Mouse (Mus musculus) common myeloid progenitor, adult 5-6 weeks (primary cell): ENCODE measurements at regions not wholly inside any gene's neighbourhood (a gene's known extent, or its start where the extent isn't known, plus 50 kb on each side); places are given as distances from the start of the nearest gene placed in this dataset.
A peak's percentile ranks its signal among the peaks of the same experiment; 100 is the strongest.

Source experiments
- ATAC-seq: replicated peaks from 2 replicates; pipeline ENCODE4 v1.8.0; 2016; ENCODE audit warnings: low read depth, mild to moderate bottlenecking, moderate TSS enrichment, inconsistent platforms; ENCODE audit not compliant: poor library complexity, severe bottlenecking

DNA sequence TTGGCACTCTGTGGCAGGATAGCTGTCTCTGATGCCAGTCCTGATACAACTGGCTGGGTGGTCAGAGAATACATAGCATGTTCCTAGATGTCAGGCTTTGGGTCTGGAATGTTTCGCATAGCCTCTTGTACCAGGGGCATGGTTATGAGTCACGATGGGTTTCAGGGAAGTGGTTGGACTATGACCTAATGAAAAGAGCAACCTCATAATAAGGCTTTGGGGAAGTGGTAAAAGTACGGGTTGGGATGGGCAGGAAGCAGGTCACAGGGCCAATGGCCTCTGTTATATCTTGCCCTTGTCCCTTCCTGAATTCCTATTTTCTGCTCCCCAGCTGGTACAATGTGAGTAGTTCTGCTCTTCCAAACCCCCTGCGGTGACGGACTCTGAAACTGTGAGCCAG is 59.5 kb upstream of the Pitx1 start:
- ATAC-seq, result peak; percentile 73

DNA sequence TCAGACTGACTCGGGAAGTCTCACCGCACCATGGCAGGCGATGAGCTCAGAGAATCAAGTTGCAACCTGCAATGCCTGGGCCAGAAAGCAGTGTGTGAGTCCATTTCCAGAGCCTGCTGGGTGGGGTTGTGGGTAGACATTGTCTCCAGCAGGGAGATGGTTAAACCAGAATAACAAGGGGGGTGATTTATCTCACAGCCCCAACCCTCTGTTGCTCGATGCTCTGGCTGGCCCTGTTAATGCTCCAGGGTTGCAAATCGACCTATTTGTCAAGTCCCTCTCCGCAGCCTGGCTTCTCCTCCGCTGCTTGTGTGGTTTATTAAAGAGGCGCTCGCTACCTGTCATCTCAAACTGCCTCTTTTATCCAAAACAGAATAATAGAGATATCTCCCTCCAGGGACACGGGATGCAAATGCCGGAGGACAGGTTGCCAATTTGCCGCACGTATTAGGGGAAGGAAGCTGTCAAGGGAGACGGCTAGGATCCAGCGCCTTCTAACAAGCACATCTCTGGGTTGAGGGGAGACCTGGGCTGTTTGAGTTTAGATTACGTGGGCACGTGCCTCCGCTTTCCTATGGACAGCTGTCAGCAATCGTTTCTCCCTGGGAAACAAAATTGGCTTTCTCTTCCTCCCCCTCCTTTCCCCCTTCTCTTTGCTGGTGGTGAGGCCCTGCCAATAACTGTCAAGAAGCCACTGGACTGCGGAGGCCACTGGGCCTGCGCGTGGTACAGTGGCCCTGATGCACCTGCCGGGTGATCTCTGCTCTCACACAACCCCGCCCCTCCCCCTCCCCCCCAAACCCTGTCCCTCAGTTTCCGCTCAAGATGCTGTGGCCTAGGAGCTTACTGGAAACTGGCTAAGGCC is 57.4 kb upstream of the Pitx1 start:
- no peak for ATAC-seq

DNA sequence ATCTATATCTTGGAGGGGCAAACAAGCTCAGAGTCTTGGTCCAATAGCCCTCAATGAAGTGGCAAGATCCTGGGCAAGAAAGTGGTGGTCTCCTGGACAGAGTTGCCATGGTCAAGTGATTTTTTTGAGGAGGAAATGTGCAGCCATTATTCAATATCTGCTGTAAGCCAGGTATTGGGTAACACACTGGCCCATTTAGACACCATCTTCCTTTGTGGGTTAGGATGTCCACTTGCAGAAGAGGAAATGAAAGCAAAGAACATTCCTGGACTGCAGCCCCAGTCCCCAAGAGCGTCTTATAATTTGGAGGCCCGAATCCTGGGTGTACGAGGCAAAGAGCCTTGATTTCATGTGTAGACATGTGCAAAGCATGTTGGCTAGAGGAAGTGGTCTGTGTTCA is 56.3 kb upstream of the Pitx1 start:
- peak; percentile 61 for ATAC-seq

DNA sequence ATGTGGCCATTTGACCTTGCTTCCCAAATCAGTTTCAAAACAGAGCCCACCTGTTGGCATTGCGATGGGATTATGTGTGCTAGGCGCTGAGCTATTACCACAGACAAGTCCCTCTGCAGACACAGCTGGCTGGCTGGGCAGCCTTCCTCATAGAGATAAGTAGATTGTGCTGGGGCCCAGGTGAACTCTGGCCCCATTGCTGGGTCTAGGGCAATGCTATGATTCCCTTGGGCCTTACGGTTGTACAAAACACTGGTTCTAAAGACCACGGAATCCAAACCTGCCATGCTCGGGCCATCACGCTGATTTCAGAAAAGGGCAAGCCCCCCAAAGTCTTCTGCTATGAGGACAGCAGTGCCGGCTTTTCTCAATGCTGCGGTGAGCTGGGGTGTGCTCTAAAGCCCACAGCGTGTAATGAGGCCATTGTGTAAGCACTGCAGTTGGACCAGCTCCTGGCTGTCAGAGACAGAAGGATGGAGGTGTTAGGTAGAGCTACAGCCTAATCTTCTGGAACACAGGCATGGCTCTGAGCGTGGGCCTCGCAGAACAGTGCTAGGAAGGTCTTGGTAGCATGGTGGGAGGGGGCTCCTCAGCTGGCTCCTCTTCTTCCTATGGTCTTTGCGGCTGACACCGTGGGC is 51.2 kb upstream of the Pitx1 start:
- ATAC-seq, result no peak
